Mouse (Mus musculus): Measurements from ENCODE around the gene Mptx1.
"Not testable (repeated sequence)": the region's sequence is repeated elsewhere in the genome, so short reads cannot be mapped to it uniquely, and the experiment has no call there.

Gene Mptx1

GRCm38 (mm10) chr1:174330218-174330617, at the start of gene Mptx1:
Gene Mptx1 (plus strand): TSS chr1:174330518.
- no peak for DNase-seq (ENCODE audit: low spot score)

- no peak for DNase-seq (ENCODE audit: low spot score)
Observed at GRCm38 (mm10) chr1:174303162-174303561, 27.2 kb upstream of the Mptx1 start.

GRCm38 (mm10) chr1:174317308-174317707, 13.0 kb upstream of the Mptx1 start:
- DNase-seq (ENCODE audit: low spot score), result no peak

- DNase-seq (ENCODE audit: low spot score), result not testable (repeated sequence)
Observed at GRCm38 (mm10) chr1:174353636-174354035, 23.3 kb downstream of the Mptx1 start.

- DNase-seq (ENCODE audit: low spot score), result no peak
Observed at GRCm38 (mm10) chr1:174354640-174355039, 24.3 kb downstream of the Mptx1 start.

GRCm38 (mm10) chr1:174364882-174365451, 34.6 kb downstream of the Mptx1 start, which contains the start of gene Olfr417:
Gene Olfr417 (plus strand): TSS chr1:174365122.
- DNase-seq (ENCODE audit: low spot score), result no peak

GRCm38 (mm10) chr1:174373799-174374198, 43.5 kb downstream of the Mptx1 start:
- no peak for DNase-seq (ENCODE audit: low spot score)
